Mouse (Mus musculus): ENCODE measurements at regions not wholly inside any gene's neighbourhood (a gene's known extent, or its start where the extent isn't known, plus 50 kb on each side); places are given as distances from the start of the nearest gene placed in this dataset.
A peak's percentile ranks its signal among the peaks of the same experiment; 100 is the strongest.
"Not testable (repeated sequence)": the region's sequence is repeated elsewhere in the genome, so short reads cannot be mapped to it uniquely, and the experiment has no call there.

- peak; percentile 48 for DNase-seq (ENCODE audit: extremely low spot score, low spot score)
Observed at GRCm38 (mm10) chr6:7120136-7120535, 164.3 kb downstream of the Sdhaf3 start.

GRCm38 (mm10) chr6:7133042-7133441 lies 177.2 kb downstream of the Sdhaf3 start:
- DNase-seq (ENCODE audit: extremely low spot score, low spot score) = no peak

GRCm38 (mm10) chr6:7134062-7134461 lies 178.3 kb downstream of the Sdhaf3 start:
- DNase-seq (ENCODE audit: extremely low spot score, low spot score) = no peak

GRCm38 (mm10) chr6:7134888-7135287 lies 179.1 kb downstream of the Sdhaf3 start:
- DNase-seq (ENCODE audit: extremely low spot score, low spot score) = no peak

GRCm38 (mm10) chr6:7181711-7182110 lies 225.9 kb downstream of the Sdhaf3 start:
- no peak for DNase-seq (ENCODE audit: extremely low spot score, low spot score)

- no peak for DNase-seq (ENCODE audit: extremely low spot score, low spot score)
Observed at GRCm38 (mm10) chr6:7199046-7199599, 243.3 kb downstream of the Sdhaf3 start.

- DNase-seq (ENCODE audit: extremely low spot score, low spot score) = no peak
Observed at GRCm38 (mm10) chr6:7215880-7216279, 260.1 kb downstream of the Sdhaf3 start.

- no peak for DNase-seq (ENCODE audit: extremely low spot score, low spot score)
Observed at GRCm38 (mm10) chr6:7252286-7252685, 296.5 kb downstream of the Sdhaf3 start.

- DNase-seq (ENCODE audit: extremely low spot score, low spot score) = no peak
Observed at GRCm38 (mm10) chr6:7277431-7277830, 277.2 kb upstream of the Tac1 start.

GRCm38 (mm10) chr6:7306956-7307355 lies 247.7 kb upstream of the Tac1 start:
- no peak for DNase-seq (ENCODE audit: extremely low spot score, low spot score)

- DNase-seq (ENCODE audit: extremely low spot score, low spot score) = no peak
Observed at GRCm38 (mm10) chr6:7313496-7313895, 241.2 kb upstream of the Tac1 start.

GRCm38 (mm10) chr6:7326974-7327373 lies 227.7 kb upstream of the Tac1 start:
- no peak for DNase-seq (ENCODE audit: extremely low spot score, low spot score)

GRCm38 (mm10) chr6:7356634-7357033 lies 198.0 kb upstream of the Tac1 start:
- DNase-seq (ENCODE audit: extremely low spot score, low spot score) = no peak

GRCm38 (mm10) chr6:7367166-7367565 lies 187.5 kb upstream of the Tac1 start:
- DNase-seq (ENCODE audit: extremely low spot score, low spot score) = no peak

GRCm38 (mm10) chr6:7374629-7375028 lies 180.1 kb upstream of the Tac1 start:
- DNase-seq (ENCODE audit: extremely low spot score, low spot score) = no peak

- no peak for DNase-seq (ENCODE audit: extremely low spot score, low spot score)
Observed at GRCm38 (mm10) chr6:7375851-7376250, 178.8 kb upstream of the Tac1 start.

- DNase-seq (ENCODE audit: extremely low spot score, low spot score) = no peak
Observed at GRCm38 (mm10) chr6:7378651-7379050, 176.0 kb upstream of the Tac1 start.

- no peak for DNase-seq (ENCODE audit: extremely low spot score, low spot score)
Observed at GRCm38 (mm10) chr6:7424731-7425130, 129.9 kb upstream of the Tac1 start.

GRCm38 (mm10) chr6:7441725-7442124 lies 113.0 kb upstream of the Tac1 start:
- DNase-seq (ENCODE audit: extremely low spot score, low spot score) = no peak

GRCm38 (mm10) chr6:7442286-7442685 lies 112.4 kb upstream of the Tac1 start:
- not testable (repeated sequence) for DNase-seq (ENCODE audit: extremely low spot score, low spot score)

- DNase-seq (ENCODE audit: extremely low spot score, low spot score) = no peak
Observed at GRCm38 (mm10) chr6:7455881-7456280, 98.8 kb upstream of the Tac1 start.

- no peak for DNase-seq (ENCODE audit: extremely low spot score, low spot score)
Observed at GRCm38 (mm10) chr6:7463896-7464295, 90.8 kb upstream of the Tac1 start.

- no peak for DNase-seq (ENCODE audit: extremely low spot score, low spot score)
Observed at GRCm38 (mm10) chr6:7464346-7464745, 90.3 kb upstream of the Tac1 start.

All from neural tube, embryonic 10.5 days (tissue).